Comparison of ENCODE assay signal across 8 mouse cellular contexts in the genomic region with DNA sequence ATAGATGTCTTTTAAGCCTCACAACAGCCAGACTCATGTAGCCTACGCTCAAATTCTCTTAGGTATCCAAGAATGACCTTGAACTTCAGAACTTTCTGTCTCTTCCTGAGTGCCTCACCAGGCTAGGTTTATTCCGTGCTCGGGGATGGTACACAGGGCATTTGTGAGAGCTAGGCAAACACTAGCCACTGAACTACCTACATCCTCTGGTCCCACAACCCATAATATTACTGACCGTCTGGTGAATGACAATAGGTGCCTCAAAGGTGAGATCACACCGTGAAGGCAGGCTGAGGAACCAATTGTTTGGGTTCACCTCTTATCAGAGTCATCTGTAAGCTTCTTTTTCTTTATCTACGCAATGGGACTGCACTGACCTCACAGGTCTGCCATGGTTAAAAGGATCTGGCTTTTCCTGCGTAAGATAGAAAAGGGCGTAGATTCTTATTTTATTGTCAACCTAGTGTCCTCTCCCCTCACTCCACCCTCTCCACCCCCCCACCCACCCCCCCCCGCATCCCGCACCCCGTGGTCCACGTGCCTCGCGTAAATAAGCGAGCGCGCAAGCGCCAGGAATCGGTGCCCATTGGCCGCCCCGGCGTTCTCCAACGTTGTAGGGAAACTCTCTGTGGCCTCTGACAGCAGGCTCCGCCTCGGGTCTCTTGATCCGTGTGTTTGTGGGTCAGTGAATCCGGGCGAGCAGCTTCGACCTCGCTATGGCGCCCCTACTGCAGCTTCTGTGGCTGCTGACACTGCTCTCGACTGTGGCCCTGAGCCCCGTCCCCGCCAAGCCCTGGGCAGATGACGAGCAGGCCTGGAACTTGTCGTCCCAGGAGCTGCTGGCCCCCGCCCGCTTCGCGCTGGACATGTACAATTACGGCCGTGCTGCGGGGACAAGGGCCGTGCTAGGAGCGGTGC. TPM values are rescaled to one million over a fixed set of nuclear protein-coding genes. Genes with fewer than 3 reads are reported as not detected.
A peak's percentile ranks its signal among the peaks of the same experiment; 100 is the strongest.
DNase-seq lines count a peak whose midpoint lies in the region; ATAC-seq lines count a peak whose summit lies in the region.

A gene (plus strand): TSS at position 579 of the 918 bp plus-strand sequence.

- peaks cover 9% of the 10 kb centered on the region; the same call in 1 of the 2 replicates for H3K36me3 ChIP-seq in hindbrain, embryonic 16.5 days (ENCODE audit: control insufficient read depth, insufficient read depth, low read length)

- ATAC-seq in hindbrain, embryonic 16.5 days, result peak; percentile 95

- 4% methylated on average over 45 of the region's 45 CpGs for WGBS in hindbrain, embryonic 16.5 days

- no peaks in the 10 kb centered on the region for H3K27me3 ChIP-seq in hindbrain, embryonic 16.5 days (replicated peaks; ENCODE audit: control insufficient read depth, insufficient read depth, low read length)

- no peaks in the 10 kb centered on the region for H3K9me3 ChIP-seq in hindbrain, embryonic 16.5 days (ENCODE audit: control insufficient read depth, low read length)

- peak within 1 kb of the TSS; percentile 96 for H3K4me2 ChIP-seq in hindbrain, embryonic 16.5 days (ENCODE audit: low read length)

- peak; percentile 97 for DNase-seq in adrenal gland, postnatal 14 days
- DNase-seq in embryo, embryonic 11 days, result peak; percentile 94
- peak; percentile 89 for DNase-seq in gastrocnemius, postnatal 10 days
- peak; percentile 85 for DNase-seq in left cerebral cortex, adult 11 months (ENCODE audit: low spot score)
- DNase-seq in lung, postnatal 14 days, result peak; percentile 85
- DNase-seq in retina, postnatal 7 days (ENCODE audit: low read depth, low spot score), result peak; percentile 91
- DNase-seq in urinary bladder, postnatal 4 days (ENCODE audit: low spot score in 2 of 2), result peak; percentile 81 to 87

- H3K27ac ChIP-seq in hindbrain, embryonic 16.5 days (ENCODE audit: low read depth, low read length), result 0 out of 2 replicates have a peak within 1 kb of the TSS, but pooled peaks have one; percentile 61

- H3K4me3 ChIP-seq in hindbrain, embryonic 16.5 days (ENCODE audit: low read length), result peak within 1 kb of the TSS; percentile 64

- H3K9ac ChIP-seq in hindbrain, embryonic 16.5 days (ENCODE audit: low read depth, low read length), result peak within 1 kb of the TSS; percentile 81

- peaks cover 12% of the 10 kb centered on the region for H3K4me1 ChIP-seq in hindbrain, embryonic 16.5 days (ENCODE audit: control insufficient read depth, insufficient read depth, low read depth, low read length)

RNA-seq across cellular contexts. Expression of the gene that starts here (rescaled TPM):
- total RNA-seq in adrenal gland, postnatal 14 days (2021), result 261 and 277 TPM in 2 replicates
- 10 to 100 TPM; 32.9 to 35.6 TPM for total RNA-seq in gastrocnemius, postnatal 10 days (2021)
- polyA plus RNA-seq in hindbrain, embryonic 16.5 days (2015; fragmentation: Nextera tagmentation; extraction: Ambion mirVana), result 87.0 and 90.1 TPM in 2 replicates

Comparison
In these comparisons a context has a peak if more than half of its experiments do, and no peak if none do; other contexts are left out.
1. Peak in every context shown above with its lines: DNase-seq, ATAC-seq, H3K4me3 ChIP-seq and H3K27ac ChIP-seq.